Mouse (Mus musculus): ENCODE results near the gene Pls3. TPM values are rescaled to one million over a fixed set of nuclear protein-coding genes. Genes with fewer than 3 reads are reported as not detected.

Pls3 gene
- polyA plus RNA-seq (2015; fragmentation: Nextera tagmentation; extraction: Ambion mirVana): 35.7 and 36.0 TPM in 2 replicates

- Histone ChIP-seq H3K9me3 (no peaks in the 10 kb centered on the region), H3K4me2 (peak within 1 kb of the TSS; percentile 66), H3K4me3 (peak within 1 kb of the TSS; percentile 50), H3K36me3 (no peaks in the 10 kb centered on the region), H3K27ac (peak within 1 kb of the TSS; percentile 30; the same call in 1 of the 2 replicates), H3K9ac (peak within 1 kb of the TSS; percentile 67), H3K27me3 (no peaks in the 10 kb centered on the region), H3K4me1 (replicated peaks) (no peaks in the 10 kb centered on the region; the same call in 1 of the 2 replicates)
- ATAC-seq (ENCODE audit: low FRiP score): peak; percentile 99
- WGBS: 13% methylated on average over 40 of the region's 45 CpGs
Measured at GRCm38 (mm10) chrX:75874332-75875291, at the start of gene Pls3. Pls3 (minus strand) TSS chrX:75875182.

- no peaks in the 10 kb centered on the region for H3K9me3 ChIP-seq
- no peak overlapping the region for H3K9ac ChIP-seq
- no peak overlapping the region for H3K4me3 ChIP-seq
- H3K36me3 ChIP-seq: no peaks in the 10 kb centered on the region
- WGBS: 66% methylated on average over 6 of the region's 6 CpGs
- H3K4me2 ChIP-seq: no peak overlapping the region
- no peaks in the 10 kb centered on the region for H3K4me1 ChIP-seq (replicated peaks)
- H3K27me3 ChIP-seq: no peaks in the 10 kb centered on the region
- no peak for ATAC-seq (ENCODE audit: low FRiP score)
- no peak overlapping the region for H3K27ac ChIP-seq
Measured at GRCm38 (mm10) chrX:75895716-75896115, 20.7 kb upstream of the Pls3 start.

GRCm38 (mm10) chrX:75875566-75875965, 584 bp upstream of the Pls3 start:
- Histone ChIP-seq H3K27me3 (no peaks in the 10 kb centered on the region), H3K27ac (no peak overlapping the region), H3K4me2 (peak overlapping the region; percentile 66), H3K4me3 (peak overlapping the region; percentile 50), H3K4me1 (replicated peaks) (no peaks in the 10 kb centered on the region; the same call in 1 of the 2 replicates), H3K9me3 (no peaks in the 10 kb centered on the region), H3K36me3 (no peaks in the 10 kb centered on the region), H3K9ac (no peak overlapping the region)
- whole genome bisulfite sequencing: 20% methylated on average over 5 of the region's 5 CpGs
- no peak for ATAC-seq (ENCODE audit: low FRiP score)

- 20% methylated on average over 13 of the region's 15 CpGs for WGBS
- peak overlapping the region; percentile 66 for H3K4me2 ChIP-seq
- peak overlapping the region; percentile 67; the same call in 1 of the 2 replicates for H3K9ac ChIP-seq
- no peaks in the 10 kb centered on the region for H3K9me3 ChIP-seq
- H3K27me3 ChIP-seq: no peaks in the 10 kb centered on the region
- peak overlapping the region; percentile 50 for H3K4me3 ChIP-seq
- H3K27ac ChIP-seq: no peak overlapping the region
- no peaks in the 10 kb centered on the region; the same call in 1 of the 2 replicates for H3K4me1 ChIP-seq (replicated peaks)
- H3K36me3 ChIP-seq: no peaks in the 10 kb centered on the region
- no peak for ATAC-seq (ENCODE audit: low FRiP score)
Measured at GRCm38 (mm10) chrX:75873813-75874212, 1.2 kb downstream of the Pls3 start.

GRCm38 (mm10) chrX:75873253-75873652, 1.7 kb downstream of the Pls3 start:
- Histone ChIP-seq H3K4me3 (peak overlapping the region; percentile 50; the same call in 1 of the 2 replicates), H3K4me1 (replicated peaks) (no peaks in the 10 kb centered on the region; the same call in 1 of the 2 replicates), H3K27me3 (no peaks in the 10 kb centered on the region), H3K9me3 (no peaks in the 10 kb centered on the region), H3K27ac (no peak overlapping the region), H3K4me2 (peak overlapping the region; percentile 66), H3K36me3 (no peaks in the 10 kb centered on the region), H3K9ac (no peak overlapping the region)
- ATAC-seq (ENCODE audit: low FRiP score): no peak
- 26% methylated on average over 4 of the region's 4 CpGs for WGBS

GRCm38 (mm10) chrX:75871855-75872254, 3.1 kb downstream of the Pls3 start:
- no peaks in the 10 kb centered on the region for H3K36me3 ChIP-seq
- H3K9ac ChIP-seq: no peak overlapping the region
- H3K4me3 ChIP-seq: no peak overlapping the region
- H3K9me3 ChIP-seq: no peaks in the 10 kb centered on the region
- 83% methylated on average over 2 of the region's 2 CpGs for WGBS
- ATAC-seq (ENCODE audit: low FRiP score): no peak
- no peaks in the 10 kb centered on the region; the same call in 1 of the 2 replicates for H3K4me1 ChIP-seq (replicated peaks)
- no peaks in the 10 kb centered on the region for H3K27me3 ChIP-seq
- no peak overlapping the region for H3K4me2 ChIP-seq
- H3K27ac ChIP-seq: no peak overlapping the region

GRCm38 (mm10) chrX:75861715-75862114, 13.3 kb downstream of the Pls3 start:
- Histone ChIP-seq H3K9ac (no peak overlapping the region), H3K9me3 (no peaks in the 10 kb centered on the region), H3K4me3 (no peak overlapping the region), H3K4me1 (replicated peaks) (no peaks in the 10 kb centered on the region), H3K27ac (no peak overlapping the region), H3K27me3 (no peaks in the 10 kb centered on the region), H3K36me3 (no peaks in the 10 kb centered on the region), H3K4me2 (no peak overlapping the region)
- no peak for ATAC-seq (ENCODE audit: low FRiP score)
- 87% methylated on average over 3 of the region's 3 CpGs for WGBS

- WGBS: 88% methylated on average over 3 of the region's 3 CpGs
- no peak overlapping the region for H3K27ac ChIP-seq
- H3K4me2 ChIP-seq: no peak overlapping the region
- H3K36me3 ChIP-seq: no peaks in the 10 kb centered on the region
- no peaks in the 10 kb centered on the region for H3K27me3 ChIP-seq
- no peak for ATAC-seq (ENCODE audit: low FRiP score)
- no peak overlapping the region for H3K4me3 ChIP-seq
- no peaks in the 10 kb centered on the region for H3K4me1 ChIP-seq (replicated peaks)
- no peaks in the 10 kb centered on the region for H3K9me3 ChIP-seq
- H3K9ac ChIP-seq: no peak overlapping the region
Measured at GRCm38 (mm10) chrX:75854294-75854693, 20.7 kb downstream of the Pls3 start.

GRCm38 (mm10) chrX:75844290-75844689, 30.7 kb downstream of the Pls3 start:
- H3K27me3 ChIP-seq: no peaks in the 10 kb centered on the region
- ATAC-seq (ENCODE audit: low FRiP score): no peak
- 86% methylated on average over 4 of the region's 4 CpGs for WGBS
- H3K4me2 ChIP-seq: no peak overlapping the region
- no peaks in the 10 kb centered on the region for H3K9me3 ChIP-seq
- H3K4me3 ChIP-seq: no peak overlapping the region
- no peak overlapping the region for H3K27ac ChIP-seq
- no peak overlapping the region for H3K9ac ChIP-seq
- H3K4me1 ChIP-seq (replicated peaks): no peaks in the 10 kb centered on the region
- H3K36me3 ChIP-seq: no peaks in the 10 kb centered on the region

- no peaks in the 10 kb centered on the region for H3K4me1 ChIP-seq (replicated peaks)
- H3K9ac ChIP-seq: no peak overlapping the region
- 81% methylated on average over 9 of the region's 9 CpGs for WGBS
- H3K36me3 ChIP-seq: no peaks in the 10 kb centered on the region
- no peak overlapping the region for H3K27ac ChIP-seq
- H3K4me2 ChIP-seq: no peak overlapping the region
- no peaks in the 10 kb centered on the region for H3K27me3 ChIP-seq
- ATAC-seq (ENCODE audit: low FRiP score): no peak
- H3K9me3 ChIP-seq: no peaks in the 10 kb centered on the region
- H3K4me3 ChIP-seq: no peak overlapping the region
Measured at GRCm38 (mm10) chrX:75842835-75843234, 32.1 kb downstream of the Pls3 start.

GRCm38 (mm10) chrX:75842120-75842519, 32.9 kb downstream of the Pls3 start:
- Histone ChIP-seq H3K27ac (no peak overlapping the region), H3K4me2 (no peak overlapping the region), H3K27me3 (no peaks in the 10 kb centered on the region), H3K9ac (no peak overlapping the region), H3K4me1 (replicated peaks) (no peaks in the 10 kb centered on the region), H3K4me3 (no peak overlapping the region), H3K9me3 (no peaks in the 10 kb centered on the region), H3K36me3 (no peaks in the 10 kb centered on the region)
- ATAC-seq (ENCODE audit: low FRiP score): no peak
- 85% methylated on average over 2 of the region's 2 CpGs for WGBS

GRCm38 (mm10) chrX:75840263-75840662, 34.7 kb downstream of the Pls3 start:
- H3K4me2 ChIP-seq: no peak overlapping the region
- 92% methylated on average over 4 of the region's 4 CpGs for WGBS
- H3K4me1 ChIP-seq (replicated peaks): no peaks in the 10 kb centered on the region
- H3K9me3 ChIP-seq: no peaks in the 10 kb centered on the region
- no peaks in the 10 kb centered on the region for H3K27me3 ChIP-seq
- ATAC-seq (ENCODE audit: low FRiP score): no peak
- H3K36me3 ChIP-seq: no peaks in the 10 kb centered on the region
- no peak overlapping the region for H3K4me3 ChIP-seq
- no peak overlapping the region for H3K9ac ChIP-seq
- no peak overlapping the region for H3K27ac ChIP-seq
